Mouse (Mus musculus) liver, adult 2 months (tissue): ENCODE measurements around the gene Olfr548-ps1. TPM values are rescaled to one million over a fixed set of nuclear protein-coding genes. Genes with fewer than 3 reads are reported as not detected.

Source experiments
- DNase-seq: peaks from one replicate; pipeline ENCODE4 v3.0.0-alpha.2; 2011; ENCODE audit warnings: low read depth, low spot score; ENCODE audit errors: extremely low read depth
- H3K27ac ChIP-seq: fragments of 200-500 bp; replicated peaks from 2 replicates; pipeline ENCODE4 v1.5.1; 2012; ENCODE audit warnings: low read depth, mild to moderate bottlenecking, control low read depth, inconsistent platforms, low read length; ENCODE audit not compliant: insufficient read depth
- H3K27me3 ChIP-seq: fragments of 200-500 bp; 2 replicates; pipeline ENCODE4 v1.6.1; 2012; ENCODE audit warnings: mild to moderate bottlenecking, moderate library complexity, low read length, inconsistent platforms; ENCODE audit not compliant: control insufficient read depth, insufficient read depth
- H3K36me3 ChIP-seq: fragments of 200-500 bp; 2 replicates; pipeline ENCODE4 v1.6.1; 2012; ENCODE audit warnings: low read length, inconsistent platforms; ENCODE audit not compliant: control insufficient read depth, insufficient read depth
- H3K4me1 ChIP-seq: fragments of 200-500 bp; 2 replicates; pipeline ENCODE4 v1.6.1; 2011; ENCODE audit warnings: low read length; ENCODE audit not compliant: control insufficient read depth, insufficient read depth
- H3K4me3 ChIP-seq: fragments of 200-500 bp; 2 replicates; pipeline ENCODE4 v1.5.1; 2011; ENCODE audit warnings: low read depth, mild to moderate bottlenecking, control low read depth, low read length, moderate library complexity; ENCODE audit not compliant: insufficient read depth
- H3K79me2 ChIP-seq: fragments of 200-500 bp; 2 replicates; pipeline ENCODE4 v1.6.1; 2012; ENCODE audit warnings: inconsistent platforms, mild to moderate bottlenecking, low read length, moderate library complexity; ENCODE audit not compliant: control insufficient read depth, insufficient read depth
- H3K9ac ChIP-seq: fragments of 200-500 bp; 2 replicates; pipeline ENCODE4 v1.6.1; 2012; ENCODE audit warnings: low read depth, mild to moderate bottlenecking, control low read depth, inconsistent platforms, low read length
- CTCF ChIP-seq: fragments of 200-500 bp; IDR thresholded peaks from 2 replicates; pipeline ENCODE4 v1.5.1; 2011; ENCODE audit warnings: low read depth, low read length, control low read depth
- POLR2A ChIP-seq: fragments of 200-500 bp; IDR thresholded peaks from 2 replicates; pipeline ENCODE4 v1.6.1; 2011; ENCODE audit warnings: low read length, control low read depth; ENCODE audit not compliant: insufficient read depth; ENCODE audit errors: extremely low read depth
- WGBS: fragments of 180-500 bp; shearing (Covaris S2); methylation state at CpG from one replicate; pipeline ENCODE4 v1.1.7; 2018; 5-methylcytosine and 5-hydroxymethylcytosine counted together
- polyA plus RNA-seq: library from polyadenylated mRNA; depleted of rRNA; stranded (reverse); fragments of >200 nt; gene quantifications from 2 replicates; pipeline ENCODE4 v1.2.3, GENCODE M21; 2012
- total RNA-seq: library from RNA; depleted of rRNA; stranded (reverse); fragments of >200 nt; gene quantifications from 2 replicates; pipeline ENCODE4 v1.2.3, GENCODE M21; 2014

Gene Olfr548-ps1
- total and polyA plus RNA-seq, 2 experiments: not detected

DNA sequence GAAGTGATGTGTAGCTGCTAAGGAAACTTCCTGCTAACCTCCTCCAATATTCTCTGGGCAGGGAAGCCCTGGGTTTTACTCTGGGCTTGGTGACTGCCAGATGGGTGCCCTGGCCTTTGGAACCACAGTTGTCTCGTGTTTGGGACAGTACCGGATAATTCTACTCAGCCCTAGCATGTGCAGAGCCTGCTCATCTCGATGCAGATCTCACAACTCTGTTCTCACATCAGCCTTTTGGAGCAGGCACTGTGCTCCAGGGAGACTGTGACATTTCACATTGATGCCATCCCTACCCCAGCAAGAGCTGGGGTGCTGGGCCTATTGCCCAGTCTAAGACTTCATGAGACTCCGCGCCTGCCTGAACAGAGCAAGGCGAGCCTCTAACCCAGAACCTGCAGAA lies 32.0 kb upstream of the Olfr548-ps1 start:
- H3K27me3 ChIP-seq: no peaks in the 10 kb centered on the region
- H3K36me3 ChIP-seq: no peaks in the 10 kb centered on the region
- no peak overlapping the region for H3K4me3 ChIP-seq
- WGBS: 84% methylated on average over 6 of the region's 6 CpGs
- H3K9ac ChIP-seq: no peak overlapping the region
- DNase-seq: no peak
- no peak overlapping the region for H3K27ac ChIP-seq
- no peaks in the 10 kb centered on the region for H3K79me2 ChIP-seq
- 0 out of 2 replicates have a peak, but pooled peaks cover 1% of the 10 kb centered on the region for H3K4me1 ChIP-seq
- no peak for TF ChIP-seq POLR2A
- no peak for TF ChIP-seq CTCF

DNA sequence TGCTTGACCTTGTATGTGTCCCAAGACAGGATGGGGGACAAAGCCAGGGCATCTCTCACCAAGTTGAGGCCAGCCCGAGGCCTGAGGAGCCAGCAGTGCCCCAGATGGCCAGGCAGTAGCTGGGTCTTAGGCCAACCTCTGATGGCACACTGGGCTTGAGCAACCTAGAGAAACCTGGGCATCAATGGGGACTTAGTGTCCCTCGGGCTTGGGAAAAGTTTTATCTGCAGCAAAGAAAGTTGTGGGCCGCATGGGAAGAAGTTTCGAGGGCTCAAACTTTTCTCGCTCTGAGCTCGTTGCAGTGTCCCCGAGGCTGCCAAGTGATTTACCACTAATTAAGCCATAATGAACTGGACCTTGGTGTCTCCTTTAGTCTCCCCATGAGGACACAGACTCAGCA lies 31.0 kb upstream of the Olfr548-ps1 start:
- Histone ChIP-seq H3K36me3 (no peaks in the 10 kb centered on the region), H3K27ac (no peak overlapping the region), H3K9ac (no peak overlapping the region), H3K79me2 (no peaks in the 10 kb centered on the region), H3K27me3 (no peaks in the 10 kb centered on the region), H3K4me1 (0 out of 2 replicates have a peak, but pooled peaks cover 1% of the 10 kb centered on the region), H3K4me3 (no peak overlapping the region)
- no peak for DNase-seq
- 87% methylated on average over 7 of the region's 7 CpGs for WGBS
- TF ChIP-seq CTCF: no peak
- TF ChIP-seq POLR2A: no peak

DNA sequence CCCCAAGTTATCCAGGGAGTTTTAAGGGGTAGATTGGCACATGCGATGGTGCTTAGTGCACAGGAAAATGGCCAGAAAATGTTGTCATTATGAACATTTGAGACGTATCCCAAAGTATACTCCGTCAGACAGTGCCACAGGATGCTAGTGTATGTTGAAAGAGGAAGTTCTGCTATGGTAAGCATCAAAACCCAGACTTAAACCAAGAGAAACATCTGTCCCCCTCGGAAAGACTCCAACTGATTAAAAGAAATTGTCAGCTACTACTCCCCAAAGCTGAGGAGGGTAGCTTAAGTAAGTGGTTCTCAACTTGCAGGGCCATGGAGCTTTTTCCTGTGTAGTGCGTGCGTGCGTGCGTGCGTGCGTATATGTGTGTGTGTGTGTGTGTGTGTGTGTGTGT lies 28.8 kb upstream of the Olfr548-ps1 start:
- WGBS: 92% methylated on average over 10 of the region's 10 CpGs
- Histone ChIP-seq H3K27ac (no peak overlapping the region), H3K27me3 (no peaks in the 10 kb centered on the region), H3K79me2 (no peaks in the 10 kb centered on the region), H3K4me3 (no peak overlapping the region), H3K36me3 (no peaks in the 10 kb centered on the region), H3K9ac (no peak overlapping the region), H3K4me1 (0 out of 2 replicates have a peak, but pooled peaks cover 1% of the 10 kb centered on the region)
- no peak for TF ChIP-seq POLR2A
- TF ChIP-seq CTCF: no peak
- no peak for DNase-seq

DNA sequence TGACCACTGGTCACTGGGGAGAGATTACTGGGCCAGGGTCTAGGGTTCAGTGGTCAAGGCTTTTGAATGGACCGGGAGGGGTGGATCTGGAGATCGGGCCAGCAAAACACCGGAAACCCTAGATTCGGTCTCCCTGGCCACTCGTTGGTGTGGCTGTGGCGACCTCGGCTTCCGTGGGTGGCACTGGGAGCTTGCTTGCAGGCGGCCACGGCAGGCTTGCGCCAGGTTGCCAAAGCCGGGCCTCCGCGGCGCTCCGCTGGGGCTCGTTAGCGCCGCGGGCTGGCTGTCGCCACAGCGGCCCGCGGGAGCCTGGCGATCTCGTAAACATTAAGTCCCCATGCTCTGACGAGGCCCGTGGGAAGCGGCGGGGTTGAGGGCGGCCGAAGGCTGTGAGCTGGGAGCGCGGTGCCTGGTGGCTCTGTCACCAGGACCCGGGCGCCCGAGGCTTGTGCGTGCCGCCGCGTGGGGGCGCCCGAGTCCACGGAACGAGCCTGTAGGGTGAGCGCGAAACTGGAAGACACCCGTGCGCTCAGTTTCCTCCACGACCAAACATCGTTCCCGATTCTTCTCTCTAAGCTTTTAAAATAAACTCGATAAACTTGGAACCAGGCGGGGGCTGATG lies 27.8 kb upstream of the Olfr548-ps1 start:
- peak; percentile 29 for DNase-seq
- no peak for TF ChIP-seq POLR2A
- peak; percentile 86 for TF ChIP-seq CTCF
- Histone ChIP-seq H3K9ac (peak overlapping the region; percentile 66), H3K27ac (no peak overlapping the region), H3K4me1 (0 out of 2 replicates have a peak, but pooled peaks cover 1% of the 10 kb centered on the region), H3K79me2 (no peaks in the 10 kb centered on the region), H3K27me3 (no peaks in the 10 kb centered on the region), H3K4me3 (peak overlapping the region; percentile 51; the same call in 1 of the 2 replicates), H3K36me3 (no peaks in the 10 kb centered on the region)
- 2% methylated on average over 54 of the region's 54 CpGs for WGBS

DNA sequence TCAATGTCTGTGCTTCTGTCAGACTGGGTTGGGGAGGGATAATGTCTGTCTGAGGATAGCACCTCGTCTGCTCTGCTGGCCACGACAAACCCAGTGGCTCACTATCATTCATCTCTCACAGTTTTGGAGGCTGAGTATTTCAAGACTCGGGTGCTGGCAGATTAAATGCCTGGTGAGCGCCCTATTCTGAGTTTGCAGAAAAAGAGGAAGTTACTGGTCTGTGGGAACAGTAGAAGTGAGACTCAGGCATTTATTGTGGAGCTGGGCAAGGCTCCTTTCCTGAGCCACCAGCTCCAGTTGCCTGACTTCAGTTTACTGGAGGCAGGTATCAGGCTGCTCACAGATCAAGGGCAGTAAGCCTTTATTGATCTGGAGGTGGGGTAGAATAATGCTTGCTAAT lies 26.6 kb upstream of the Olfr548-ps1 start:
- no peak overlapping the region for H3K9ac ChIP-seq
- TF ChIP-seq POLR2A: no peak
- TF ChIP-seq CTCF: no peak
- 72% methylated on average over 4 of the region's 4 CpGs for WGBS
- H3K27ac ChIP-seq: no peak overlapping the region
- H3K4me1 ChIP-seq: 0 out of 2 replicates have a peak, but pooled peaks cover 1% of the 10 kb centered on the region
- H3K27me3 ChIP-seq: no peaks in the 10 kb centered on the region
- H3K4me3 ChIP-seq: no peak overlapping the region
- H3K36me3 ChIP-seq: no peaks in the 10 kb centered on the region
- H3K79me2 ChIP-seq: no peaks in the 10 kb centered on the region
- DNase-seq: no peak
